Mouse (Mus musculus): ENCODE measurements around the gene Ahcyl2. TPM values are rescaled to one million over a fixed set of nuclear protein-coding genes. Genes with fewer than 3 reads are reported as not detected.
A peak's percentile ranks its signal among the peaks of the same experiment; 100 is the strongest.

Ahcyl2 gene
- total and polyA plus RNA-seq, 2 experiments from 2014 or later: 16.0 to 66.7 TPM

GRCm38 (mm10) chr6:29853213-29853899 is 85.5 kb downstream of the Ahcyl2 start:
- peak; percentile 27; the same call in 1 of the 2 replicates for ATAC-seq (ENCODE audit: low FRiP score)

GRCm38 (mm10) chr6:29853900-29854390 is 86.1 kb downstream of the Ahcyl2 start:
- no peak overlapping the region for H3K27ac ChIP-seq (ENCODE audit: low read depth, low read length)
- no peak for DNase-seq (ENCODE audit: low spot score)
- H3K4me3 ChIP-seq (ENCODE audit: low read depth, low read length): no peak overlapping the region
- H3K36me3 ChIP-seq (ENCODE audit: insufficient read depth, low read length): no peaks in the 10 kb centered on the region
- 93% methylated on average over 6 of the region's 6 CpGs for WGBS
- no peak for TF ChIP-seq CTCF (IDR thresholded peaks at IDR 0.05)
- no peak overlapping the region for H3K9ac ChIP-seq (replicated peaks; ENCODE audit: low read length, poor library complexity, severe bottlenecking)
- no peaks in the 10 kb centered on the region for H3K9me3 ChIP-seq (ENCODE audit: low read length)
- H3K27me3 ChIP-seq (ENCODE audit: insufficient read depth, low read length): no peaks in the 10 kb centered on the region
- no peak overlapping the region for H3K4me2 ChIP-seq (ENCODE audit: low read depth, low read length, poor library complexity, severe bottlenecking)
- 0 out of 2 replicates have a peak, but pooled peaks have one; percentile 27 for ATAC-seq (ENCODE audit: low FRiP score)
- no peaks in the 10 kb centered on the region for H3K4me1 ChIP-seq (ENCODE audit: insufficient read depth, low read length)

More at GRCm38 (mm10) chr6:29853213-29853899, 85.5 kb downstream of the Ahcyl2 start:
- peak; percentile 92 for TF ChIP-seq CTCF (IDR thresholded peaks at IDR 0.05)
- H3K9ac ChIP-seq (replicated peaks; ENCODE audit: low read length, poor library complexity, severe bottlenecking): no peak overlapping the region
- H3K9me3 ChIP-seq (ENCODE audit: low read length): no peaks in the 10 kb centered on the region
- 40% methylated on average over 12 of the region's 12 CpGs for WGBS
- no peaks in the 10 kb centered on the region for H3K4me1 ChIP-seq (ENCODE audit: insufficient read depth, low read length)
- H3K27me3 ChIP-seq (ENCODE audit: insufficient read depth, low read length): no peaks in the 10 kb centered on the region
- peak overlapping the region; percentile 62; the same call in 1 of the 2 replicates for H3K27ac ChIP-seq (ENCODE audit: low read depth, low read length)
- H3K4me3 ChIP-seq (ENCODE audit: low read depth, low read length): no peak overlapping the region
- H3K4me2 ChIP-seq (ENCODE audit: low read depth, low read length, poor library complexity, severe bottlenecking): peak overlapping the region; percentile 4; the same call in 1 of the 2 replicates
- DNase-seq (ENCODE audit: low spot score): peak; percentile 81
- H3K36me3 ChIP-seq (ENCODE audit: insufficient read depth, low read length): no peaks in the 10 kb centered on the region

DNA sequence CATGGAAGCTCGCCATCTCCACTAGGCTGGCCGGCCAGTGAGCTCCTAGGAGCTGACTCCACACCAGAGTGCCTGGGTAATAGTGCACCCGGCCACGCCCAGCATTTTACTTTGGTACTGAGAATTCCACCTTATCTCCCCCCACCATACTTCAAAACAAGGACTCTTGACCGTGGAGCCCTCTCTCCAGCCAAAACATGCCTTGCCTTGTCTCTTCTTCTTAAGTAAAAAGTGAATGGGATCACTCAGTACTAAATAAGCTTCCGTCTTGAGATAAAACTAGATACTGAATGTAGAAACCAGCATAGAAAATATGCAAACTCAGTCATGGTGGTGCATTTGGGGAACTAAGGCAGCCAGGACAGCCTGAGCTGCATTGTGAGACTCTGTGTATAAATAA is 90.8 kb downstream of the Ahcyl2 start:
- WGBS: 85% methylated on average over 6 of the region's 6 CpGs
- Histone ChIP-seq H3K4me1 (ENCODE audit: insufficient read depth, low read length) (no peaks in the 10 kb centered on the region), H3K27me3 (ENCODE audit: insufficient read depth, low read length) (no peaks in the 10 kb centered on the region), H3K36me3 (ENCODE audit: insufficient read depth, low read length) (no peaks in the 10 kb centered on the region), H3K4me3 (ENCODE audit: low read depth, low read length) (no peak overlapping the region), H3K27ac (ENCODE audit: low read depth, low read length) (no peak overlapping the region), H3K9me3 (ENCODE audit: low read length) (no peaks in the 10 kb centered on the region), H3K4me2 (ENCODE audit: low read depth, low read length, poor library complexity, severe bottlenecking) (no peak overlapping the region), H3K9ac (replicated peaks; ENCODE audit: low read length, poor library complexity, severe bottlenecking) (no peak overlapping the region)
- no peak for DNase-seq (ENCODE audit: low spot score)
- no peak for ATAC-seq (ENCODE audit: low FRiP score)
- TF ChIP-seq CTCF (IDR thresholded peaks at IDR 0.05): no peak

DNA sequence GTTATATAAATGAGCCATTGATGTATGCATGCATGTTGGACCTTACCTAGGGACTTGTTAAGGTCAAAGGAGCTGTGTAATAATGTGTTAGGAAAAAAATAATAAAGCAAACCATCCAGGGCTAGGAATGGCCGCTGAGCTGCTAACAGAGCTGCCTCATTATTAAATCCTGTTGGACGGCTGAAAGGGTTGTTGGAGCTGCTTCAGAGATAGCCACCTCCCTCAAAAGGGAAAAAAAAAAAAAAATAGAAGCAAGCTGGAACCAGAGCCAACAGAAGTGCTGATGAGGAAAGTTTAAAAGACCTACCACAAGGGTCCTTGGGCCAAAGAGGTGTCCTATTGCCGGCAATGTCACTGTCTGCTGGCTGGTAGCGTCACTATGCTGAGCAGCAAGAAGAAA is 91.5 kb downstream of the Ahcyl2 start:
- Histone ChIP-seq H3K9ac (replicated peaks; ENCODE audit: low read length, poor library complexity, severe bottlenecking) (no peak overlapping the region), H3K9me3 (ENCODE audit: low read length) (no peaks in the 10 kb centered on the region), H3K4me2 (ENCODE audit: low read depth, low read length, poor library complexity, severe bottlenecking) (no peak overlapping the region), H3K27me3 (ENCODE audit: insufficient read depth, low read length) (no peaks in the 10 kb centered on the region), H3K27ac (ENCODE audit: low read depth, low read length) (no peak overlapping the region), H3K36me3 (ENCODE audit: insufficient read depth, low read length) (no peaks in the 10 kb centered on the region), H3K4me3 (ENCODE audit: low read depth, low read length) (no peak overlapping the region), H3K4me1 (ENCODE audit: insufficient read depth, low read length) (no peaks in the 10 kb centered on the region)
- no peak for TF ChIP-seq CTCF (IDR thresholded peaks at IDR 0.05)
- 58% methylated on average over 4 of the region's 4 CpGs for WGBS
- no peak for DNase-seq (ENCODE audit: low spot score)
- ATAC-seq (ENCODE audit: low FRiP score): no peak

- DNase-seq (ENCODE audit: low spot score) (peak; percentile 13), ATAC-seq (ENCODE audit: low FRiP score) (no peak)
- 95% methylated on average over 3 of the region's 3 CpGs for WGBS
- Histone ChIP-seq H3K4me1 (ENCODE audit: insufficient read depth, low read length) (no peaks in the 10 kb centered on the region), H3K9ac (replicated peaks; ENCODE audit: low read length, poor library complexity, severe bottlenecking) (no peak overlapping the region), H3K27ac (ENCODE audit: low read depth, low read length) (no peak overlapping the region), H3K36me3 (ENCODE audit: insufficient read depth, low read length) (no peaks in the 10 kb centered on the region), H3K27me3 (ENCODE audit: insufficient read depth, low read length) (no peaks in the 10 kb centered on the region), H3K4me3 (ENCODE audit: low read depth, low read length) (no peak overlapping the region), H3K4me2 (ENCODE audit: low read depth, low read length, poor library complexity, severe bottlenecking) (no peak overlapping the region), H3K9me3 (ENCODE audit: low read length) (no peaks in the 10 kb centered on the region)
- TF ChIP-seq CTCF (IDR thresholded peaks at IDR 0.05): peak; percentile 46
Measured at GRCm38 (mm10) chr6:29860238-29860637, 92.4 kb downstream of the Ahcyl2 start.

- no peaks in the 10 kb centered on the region for H3K9me3 ChIP-seq (ENCODE audit: low read length)
- H3K9ac ChIP-seq (replicated peaks; ENCODE audit: low read length, poor library complexity, severe bottlenecking): no peak overlapping the region
- H3K27ac ChIP-seq (ENCODE audit: low read depth, low read length): no peak overlapping the region
- no peaks in the 10 kb centered on the region for H3K27me3 ChIP-seq (ENCODE audit: insufficient read depth, low read length)
- no peak for ATAC-seq (ENCODE audit: low FRiP score)
- H3K4me2 ChIP-seq (ENCODE audit: low read depth, low read length, poor library complexity, severe bottlenecking): no peak overlapping the region
- WGBS: 92% methylated on average over 2 of the region's 2 CpGs
- no peaks in the 10 kb centered on the region for H3K36me3 ChIP-seq (ENCODE audit: insufficient read depth, low read length)
- no peak overlapping the region for H3K4me3 ChIP-seq (ENCODE audit: low read depth, low read length)
- TF ChIP-seq CTCF (IDR thresholded peaks at IDR 0.05): no peak
- DNase-seq (ENCODE audit: low spot score): no peak
- no peaks in the 10 kb centered on the region for H3K4me1 ChIP-seq (ENCODE audit: insufficient read depth, low read length)
Measured at GRCm38 (mm10) chr6:29864926-29865325, 97.1 kb downstream of the Ahcyl2 start.
